Mouse (Mus musculus): ENCODE measurements at regions not wholly inside any gene's neighbourhood (a gene's known extent, or its start where the extent isn't known, plus 50 kb on each side); places are given as distances from the start of the nearest gene placed in this dataset.

DNA sequence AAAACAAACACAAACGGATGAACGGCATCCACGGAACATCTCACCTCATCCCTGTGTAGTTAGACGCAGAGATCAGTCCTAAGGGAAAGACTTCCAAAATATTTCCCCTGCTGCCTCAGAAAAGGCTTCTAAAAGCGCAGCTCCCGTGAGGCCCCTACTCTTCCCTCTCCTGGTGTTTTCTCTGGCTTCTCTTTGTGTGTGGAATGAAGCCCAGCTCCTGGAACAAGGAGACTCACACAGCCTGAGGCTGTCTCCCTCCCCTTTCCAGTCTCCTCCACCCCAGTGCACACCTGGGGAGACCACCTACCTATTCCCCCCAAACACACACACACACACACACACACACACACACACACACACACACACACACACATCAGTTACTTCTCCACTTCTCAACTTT is 189.7 kb upstream of the Runx1 start:
- Histone ChIP-seq H3K9me3 (ENCODE audit: control insufficient read depth, insufficient read depth, low read depth, low read length) (no peaks in the 10 kb centered on the region), H3K4me3 (ENCODE audit: insufficient read depth in 1 of 2, low read depth in 1 of 2, low read length in 2 of 2, poor library complexity in 1 of 2, severe bottlenecking in 1 of 2) (no peak overlapping the region), H3K27ac (ENCODE audit: insufficient read depth, low read depth, low read length, poor library complexity, severe bottlenecking) (no peak overlapping the region), H3K4me1 (ENCODE audit: control insufficient read depth in 2 of 2, insufficient read depth in 2 of 2, low read length in 2 of 2, poor library complexity in 1 of 2) (peaks cover 0 to 7% of the 10 kb centered on the region in 2 experiments; a peak in 2 of 4 replicates), H3K36me3 (ENCODE audit: control insufficient read depth, insufficient read depth, low read length, poor library complexity, severe bottlenecking) (no peaks in the 10 kb centered on the region), H3K9ac (ENCODE audit: insufficient read depth, low read depth, low read length, poor library complexity, severe bottlenecking) (no peak overlapping the region)
- no peak for TF ChIP-seq ZC3H11A (IDR thresholded peaks at IDR 0.05; ENCODE audit: borderline replicate concordance, low read depth, low read length)
- no peak for TF ChIP-seq HCFC1 (IDR thresholded peaks at IDR 0.05; ENCODE audit: borderline replicate concordance, insufficient read depth, low read length)
- TF ChIP-seq ZNF384 (IDR thresholded peaks at IDR 0.05; ENCODE audit: low read depth, low read length) = no peak
- TF ChIP-seq MAFK (IDR thresholded peaks at IDR 0.05; ENCODE audit: insufficient read depth, low read depth, low read length) = no peak
- no peak for TF ChIP-seq CHD2 (IDR thresholded peaks at IDR 0.05; ENCODE audit: low read depth, low read length)
- DNase-seq (ENCODE audit: low read depth, low spot score) = no peak
- in situ Hi-C loops (cut with MboI; ENCODE audit: low sequenced_read_pairs in 2 of 2, unreplicated experiment in 2 of 2) = no loop called here

DNA sequence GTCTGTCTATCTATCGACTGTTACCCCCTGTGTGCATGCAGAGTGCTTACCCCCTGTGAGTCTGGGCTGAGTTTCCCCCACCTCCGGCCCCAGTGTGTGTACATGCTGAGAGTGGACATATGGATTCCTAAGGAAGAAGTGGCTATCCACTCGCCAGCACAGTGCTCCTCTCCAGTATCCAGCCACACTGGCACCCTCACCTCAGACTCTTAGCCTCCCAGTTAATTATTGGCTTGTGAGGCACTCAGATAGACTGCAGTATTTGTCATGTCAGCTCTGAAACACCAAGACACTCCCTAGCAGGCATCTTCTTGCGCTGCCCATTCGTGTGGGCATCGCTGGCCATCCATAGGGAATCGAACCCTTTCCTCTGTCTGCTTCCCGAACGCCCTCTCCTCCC is 189.0 kb upstream of the Runx1 start:
- no peaks in the 10 kb centered on the region for H3K36me3 ChIP-seq (ENCODE audit: control insufficient read depth, insufficient read depth, low read length, poor library complexity, severe bottlenecking)
- H3K4me1 ChIP-seq (ENCODE audit: control insufficient read depth in 2 of 2, insufficient read depth in 2 of 2, low read length in 2 of 2, poor library complexity in 1 of 2) = peaks cover 0 to 3% of the 10 kb centered on the region in 2 experiments; a peak in 1 of 4 replicates
- H3K27ac ChIP-seq (ENCODE audit: insufficient read depth, low read depth, low read length, poor library complexity, severe bottlenecking) = no peak overlapping the region
- no peak overlapping the region for H3K9ac ChIP-seq (ENCODE audit: insufficient read depth, low read depth, low read length, poor library complexity, severe bottlenecking)
- TF ChIP-seq MAFK (IDR thresholded peaks at IDR 0.05; ENCODE audit: insufficient read depth, low read depth, low read length) (no peak), HCFC1 (IDR thresholded peaks at IDR 0.05; ENCODE audit: borderline replicate concordance, insufficient read depth, low read length) (no peak), ZNF384 (IDR thresholded peaks at IDR 0.05; ENCODE audit: low read depth, low read length) (no peak), ZC3H11A (IDR thresholded peaks at IDR 0.05; ENCODE audit: borderline replicate concordance, low read depth, low read length) (no peak), CHD2 (IDR thresholded peaks at IDR 0.05; ENCODE audit: low read depth, low read length) (no peak)
- DNase-seq (ENCODE audit: low read depth, low spot score) = no peak
- H3K4me3 ChIP-seq (ENCODE audit: insufficient read depth in 1 of 2, low read depth in 1 of 2, low read length in 2 of 2, poor library complexity in 1 of 2, severe bottlenecking in 1 of 2) = no peak overlapping the region
- no peaks in the 10 kb centered on the region for H3K9me3 ChIP-seq (ENCODE audit: control insufficient read depth, insufficient read depth, low read depth, low read length)
- in situ Hi-C loops (cut with MboI; ENCODE audit: low sequenced_read_pairs in 2 of 2, unreplicated experiment in 2 of 2) = no loop called here

DNA sequence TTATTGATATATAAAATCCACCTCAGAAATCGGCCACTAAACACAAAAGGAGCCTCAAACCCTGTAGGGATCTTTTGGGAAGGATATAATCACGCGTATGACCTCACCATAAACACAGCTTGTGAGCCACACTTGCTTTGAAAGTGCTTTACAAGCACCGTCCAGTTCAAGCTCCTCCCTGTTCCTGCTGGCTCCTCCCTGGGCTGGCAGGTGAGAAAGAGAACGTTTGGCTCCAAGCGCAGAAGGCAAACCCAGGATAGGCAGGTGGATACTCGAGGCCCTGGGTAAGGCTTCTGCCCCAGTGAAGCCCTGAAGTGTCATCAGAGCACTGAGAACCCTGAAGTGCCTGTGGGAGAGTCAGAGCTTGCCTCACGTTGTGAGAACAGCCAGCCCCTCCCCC is 187.9 kb upstream of the Runx1 start:
- H3K4me1 ChIP-seq (ENCODE audit: control insufficient read depth in 2 of 2, insufficient read depth in 2 of 2, low read length in 2 of 2, poor library complexity in 1 of 2) = no peaks in the 10 kb centered on the region
- in situ Hi-C loops (cut with MboI; ENCODE audit: low sequenced_read_pairs in 2 of 2, unreplicated experiment in 2 of 2) = no loop called here
- DNase-seq (ENCODE audit: low read depth, low spot score) = no peak
- H3K9me3 ChIP-seq (ENCODE audit: control insufficient read depth, insufficient read depth, low read depth, low read length) = no peaks in the 10 kb centered on the region
- TF ChIP-seq CHD2 (IDR thresholded peaks at IDR 0.05; ENCODE audit: low read depth, low read length) = no peak
- TF ChIP-seq ZNF384 (IDR thresholded peaks at IDR 0.05; ENCODE audit: low read depth, low read length) = no peak
- TF ChIP-seq MAFK (IDR thresholded peaks at IDR 0.05; ENCODE audit: insufficient read depth, low read depth, low read length) = no peak
- TF ChIP-seq ZC3H11A (IDR thresholded peaks at IDR 0.05; ENCODE audit: borderline replicate concordance, low read depth, low read length) = no peak
- no peak for TF ChIP-seq HCFC1 (IDR thresholded peaks at IDR 0.05; ENCODE audit: borderline replicate concordance, insufficient read depth, low read length)
- no peak overlapping the region for H3K27ac ChIP-seq (ENCODE audit: insufficient read depth, low read depth, low read length, poor library complexity, severe bottlenecking)
- no peaks in the 10 kb centered on the region for H3K36me3 ChIP-seq (ENCODE audit: control insufficient read depth, insufficient read depth, low read length, poor library complexity, severe bottlenecking)
- no peak overlapping the region for H3K4me3 ChIP-seq (ENCODE audit: insufficient read depth in 1 of 2, low read depth in 1 of 2, low read length in 2 of 2, poor library complexity in 1 of 2, severe bottlenecking in 1 of 2)
- H3K9ac ChIP-seq (ENCODE audit: insufficient read depth, low read depth, low read length, poor library complexity, severe bottlenecking) = no peak overlapping the region

DNA sequence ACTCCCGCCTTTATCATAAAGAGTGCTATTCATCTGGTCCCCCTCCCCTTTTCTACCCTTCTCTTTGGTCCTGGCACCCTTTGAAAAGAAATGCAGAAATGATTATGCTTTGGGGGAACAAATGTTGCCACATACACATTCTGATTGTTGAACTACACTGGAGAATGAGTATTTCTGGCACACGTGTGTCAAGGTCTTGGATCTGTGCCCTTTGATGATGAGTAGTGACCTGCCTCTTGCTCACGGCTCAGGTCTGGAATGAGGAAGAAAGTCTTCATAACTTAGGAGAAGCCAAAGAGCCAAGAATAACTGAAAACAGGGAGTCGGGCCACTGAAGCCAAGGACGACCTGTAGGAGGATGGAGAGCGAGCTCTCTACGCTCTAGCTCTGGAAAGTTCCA is 187.3 kb upstream of the Runx1 start:
- Histone ChIP-seq H3K4me1 (ENCODE audit: control insufficient read depth in 2 of 2, insufficient read depth in 2 of 2, low read length in 2 of 2, poor library complexity in 1 of 2) (no peaks in the 10 kb centered on the region), H3K9ac (ENCODE audit: insufficient read depth, low read depth, low read length, poor library complexity, severe bottlenecking) (no peak overlapping the region), H3K9me3 (ENCODE audit: control insufficient read depth, insufficient read depth, low read depth, low read length) (no peaks in the 10 kb centered on the region), H3K27ac (ENCODE audit: insufficient read depth, low read depth, low read length, poor library complexity, severe bottlenecking) (no peak overlapping the region), H3K4me3 (ENCODE audit: insufficient read depth in 1 of 2, low read depth in 1 of 2, low read length in 2 of 2, poor library complexity in 1 of 2, severe bottlenecking in 1 of 2) (no peak overlapping the region), H3K36me3 (ENCODE audit: control insufficient read depth, insufficient read depth, low read length, poor library complexity, severe bottlenecking) (no peaks in the 10 kb centered on the region)
- DNase-seq (ENCODE audit: low read depth, low spot score) = no peak
- in situ Hi-C loops (cut with MboI; ENCODE audit: low sequenced_read_pairs in 2 of 2, unreplicated experiment in 2 of 2) = no loop called here
- TF ChIP-seq CHD2 (IDR thresholded peaks at IDR 0.05; ENCODE audit: low read depth, low read length) = no peak
- no peak for TF ChIP-seq ZNF384 (IDR thresholded peaks at IDR 0.05; ENCODE audit: low read depth, low read length)
- TF ChIP-seq HCFC1 (IDR thresholded peaks at IDR 0.05; ENCODE audit: borderline replicate concordance, insufficient read depth, low read length) = no peak
- TF ChIP-seq MAFK (IDR thresholded peaks at IDR 0.05; ENCODE audit: insufficient read depth, low read depth, low read length) = no peak
- TF ChIP-seq ZC3H11A (IDR thresholded peaks at IDR 0.05; ENCODE audit: borderline replicate concordance, low read depth, low read length) = no peak

DNA sequence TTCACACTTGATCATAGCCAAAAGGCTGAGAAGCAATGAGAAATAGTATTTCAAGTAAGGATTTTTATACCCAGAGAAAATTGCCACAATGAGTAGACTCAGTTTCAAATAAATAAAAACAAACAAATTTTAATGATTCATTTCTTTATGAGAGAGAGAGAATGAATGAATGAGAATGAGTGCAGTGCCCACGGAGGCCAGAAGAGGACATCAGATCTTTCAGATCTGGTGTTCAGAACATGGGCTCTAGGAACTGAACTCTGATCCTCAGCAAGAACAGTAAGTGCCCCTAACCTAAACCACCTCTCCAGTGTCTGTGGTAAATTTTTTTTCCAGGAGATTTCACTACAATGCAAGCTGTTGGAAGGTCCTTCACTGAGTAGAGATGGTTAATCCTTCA is 185.5 kb upstream of the Runx1 start:
- no peak for TF ChIP-seq ZC3H11A (IDR thresholded peaks at IDR 0.05; ENCODE audit: borderline replicate concordance, low read depth, low read length)
- no peak for TF ChIP-seq ZNF384 (IDR thresholded peaks at IDR 0.05; ENCODE audit: low read depth, low read length)
- TF ChIP-seq CHD2 (IDR thresholded peaks at IDR 0.05; ENCODE audit: low read depth, low read length) = no peak
- no peak for TF ChIP-seq HCFC1 (IDR thresholded peaks at IDR 0.05; ENCODE audit: borderline replicate concordance, insufficient read depth, low read length)
- no peak for TF ChIP-seq MAFK (IDR thresholded peaks at IDR 0.05; ENCODE audit: insufficient read depth, low read depth, low read length)
- Histone ChIP-seq H3K9me3 (ENCODE audit: control insufficient read depth, insufficient read depth, low read depth, low read length) (no peaks in the 10 kb centered on the region), H3K4me3 (ENCODE audit: insufficient read depth in 1 of 2, low read depth in 1 of 2, low read length in 2 of 2, poor library complexity in 1 of 2, severe bottlenecking in 1 of 2) (no peak overlapping the region), H3K9ac (ENCODE audit: insufficient read depth, low read depth, low read length, poor library complexity, severe bottlenecking) (no peak overlapping the region), H3K36me3 (ENCODE audit: control insufficient read depth, insufficient read depth, low read length, poor library complexity, severe bottlenecking) (no peaks in the 10 kb centered on the region), H3K4me1 (ENCODE audit: control insufficient read depth in 2 of 2, insufficient read depth in 2 of 2, low read length in 2 of 2, poor library complexity in 1 of 2) (peaks cover 0 to 2% of the 10 kb centered on the region in 2 experiments; a peak in 2 of 4 replicates), H3K27ac (ENCODE audit: insufficient read depth, low read depth, low read length, poor library complexity, severe bottlenecking) (no peak overlapping the region)
- in situ Hi-C loops (cut with MboI; ENCODE audit: low sequenced_read_pairs in 2 of 2, unreplicated experiment in 2 of 2) = no loop called here
- no peak for DNase-seq (ENCODE audit: low read depth, low spot score)
